ENCODE assay signal across 24 mouse cellular contexts in genomic region chr11:24685545-24686467, GRCm38 (mm10).
DNase-seq lines count a peak whose midpoint lies in the region; ATAC-seq and TF ChIP-seq lines count a peak whose summit lies in the region.
"Had no signal": no experiment of that assay in that cellular context is flagged by ENCODE, and none has a peak within 500 bp of the region (broad histone marks: within the 10 kb centered on the region; RNA-seq: fewer than 3 reads in every experiment).

No protein-coding gene starts in this region.

- H3K9me3 ChIP-seq in forebrain, postnatal 0 days (ENCODE audit: low read length): no peaks in the 10 kb centered on the region
- no peaks in the 10 kb centered on the region for H3K9me3 ChIP-seq in forebrain, embryonic 15.5 days
- H3K9me3 ChIP-seq in limb, embryonic 12.5 days: no peaks in the 10 kb centered on the region
- no peaks in the 10 kb centered on the region for H3K9me3 ChIP-seq in midbrain, embryonic 16.5 days (replicated peaks; ENCODE audit: control insufficient read depth, low read length, poor library complexity, severe bottlenecking)
- H3K9me3 ChIP-seq: heart, embryonic 15.5 days; kidney, embryonic 15.5 days; liver, embryonic 13.5 days; lung, embryonic 15.5 days; midbrain, embryonic 13.5 days had no signal

- WGBS in forebrain, postnatal 0 days: 40% methylated on average over 16 of the region's 16 CpGs
- 35% methylated on average over 16 of the region's 16 CpGs for WGBS in forebrain, embryonic 15.5 days
- WGBS in limb, embryonic 12.5 days: 29% methylated on average over 16 of the region's 16 CpGs
- WGBS in midbrain, embryonic 16.5 days: 78% methylated on average over 16 of the region's 16 CpGs

- H3K9ac ChIP-seq in forebrain, postnatal 0 days: no peak overlapping the region
- H3K9ac ChIP-seq in forebrain, embryonic 15.5 days (replicated peaks): no peak overlapping the region
- H3K9ac ChIP-seq in limb, embryonic 12.5 days (replicated peaks): no peak overlapping the region
- no peak overlapping the region for H3K9ac ChIP-seq in midbrain, embryonic 16.5 days (ENCODE audit: low read depth, low read length)
- H3K9ac ChIP-seq: heart, embryonic 15.5 days; kidney, embryonic 15.5 days; liver, embryonic 13.5 days; lung, embryonic 15.5 days; midbrain, embryonic 13.5 days had no signal

- no peak overlapping the region for H3K27ac ChIP-seq in forebrain, postnatal 0 days (ENCODE audit: low read depth, low read length)
- no peak overlapping the region for H3K27ac ChIP-seq in forebrain, embryonic 15.5 days (replicated peaks)
- H3K27ac ChIP-seq in limb, embryonic 12.5 days: 0 out of 2 replicates have a peak overlapping the region, but pooled peaks have one; percentile 5
- no peak overlapping the region for H3K27ac ChIP-seq in midbrain, embryonic 16.5 days (ENCODE audit: low read length)
- H3K27ac ChIP-seq: gastrocnemius, adult 2 months; heart, embryonic 15.5 days; kidney, embryonic 15.5 days; liver, embryonic 13.5 days; lung, embryonic 15.5 days; macrophage; midbrain, embryonic 13.5 days had no signal

- 0 out of 2 replicates have a peak, but pooled peaks have one; percentile 29 for ATAC-seq in forebrain, postnatal 0 days
- ATAC-seq in forebrain, embryonic 15.5 days (replicated peaks): no peak
- peak; percentile 39 for ATAC-seq in limb, embryonic 12.5 days (ENCODE audit: insufficient number of reproducible peaks, insufficient read depth, low FRiP score, low TSS enrichment, low read depth)
- no peak for ATAC-seq in midbrain, embryonic 16.5 days
- ATAC-seq: activated CD4-positive, CD25-positive, alpha-beta regulatory T cell, adult 4 months; forebrain, embryonic 16.5 days; inflammation-experienced regulatory T-cells, adult 6 months; midbrain, embryonic 13.5 days; Patski had no signal

- no peak for DNase-seq in forebrain, postnatal 0 days
- DNase-seq in retina, postnatal 1 day: peak; percentile 43
- no peak for DNase-seq in retina, embryonic 14.5 days (ENCODE audit: low spot score)
- no peak for DNase-seq in testis, postnatal 14 days (ENCODE audit: low spot score)
- DNase-seq: adrenal gland, postnatal 14 days; cerebellum, adult 8-10 months; gastrocnemius, adult 2 months; heart, adult 11 months; left cerebral cortex, postnatal 4 days; liver, embryonic 13.5 days; right cerebral cortex, postnatal 4 days; thymus, postnatal 36 days had no signal

- no peaks in the 10 kb centered on the region for H3K27me3 ChIP-seq in forebrain, postnatal 0 days (ENCODE audit: insufficient read depth, low read length)
- H3K27me3 ChIP-seq in forebrain, embryonic 15.5 days: no peaks in the 10 kb centered on the region
- no peaks in the 10 kb centered on the region for H3K27me3 ChIP-seq in limb, embryonic 12.5 days
- no peaks in the 10 kb centered on the region for H3K27me3 ChIP-seq in midbrain, embryonic 16.5 days (ENCODE audit: control insufficient read depth, insufficient read depth, low read depth, low read length)
- H3K27me3 ChIP-seq: heart, embryonic 15.5 days; liver, embryonic 13.5 days; lung, embryonic 15.5 days; midbrain, embryonic 13.5 days had no signal

- H3K4me1 ChIP-seq in forebrain, postnatal 0 days (ENCODE audit: insufficient read depth): no peaks in the 10 kb centered on the region
- no peaks in the 10 kb centered on the region; the same call in 1 of the 2 replicates for H3K4me1 ChIP-seq in forebrain, embryonic 15.5 days
- H3K4me1 ChIP-seq in limb, embryonic 12.5 days (replicated peaks): peaks cover 50% of the 10 kb centered on the region
- H3K4me1 ChIP-seq in midbrain, embryonic 16.5 days (ENCODE audit: control insufficient read depth, insufficient read depth, low read length): no peaks in the 10 kb centered on the region
- H3K4me1 ChIP-seq: heart, embryonic 15.5 days; kidney, embryonic 15.5 days; liver, embryonic 13.5 days; lung, embryonic 15.5 days; midbrain, embryonic 13.5 days had no signal

- TF ChIP-seq CTCF in forebrain, postnatal 0 days (IDR thresholded peaks at IDR 0.05; ENCODE audit: low read depth): no peak

- H3K4me3 ChIP-seq in forebrain, postnatal 0 days (ENCODE audit: low read depth, low read length): no peak overlapping the region
- H3K4me3 ChIP-seq in forebrain, embryonic 15.5 days: no peak overlapping the region
- no peak overlapping the region for H3K4me3 ChIP-seq in limb, embryonic 12.5 days (replicated peaks)
- no peak overlapping the region for H3K4me3 ChIP-seq in midbrain, embryonic 16.5 days (ENCODE audit: low read depth, low read length)
- H3K4me3 ChIP-seq: gastrocnemius, adult 2 months; heart, embryonic 15.5 days; kidney, embryonic 15.5 days; liver, embryonic 13.5 days; lung, embryonic 15.5 days; midbrain, embryonic 13.5 days had no signal

- no peak overlapping the region for H3K4me2 ChIP-seq in forebrain, postnatal 0 days (ENCODE audit: low read depth)
- H3K4me2 ChIP-seq in forebrain, embryonic 15.5 days (replicated peaks): no peak overlapping the region
- no peak overlapping the region for H3K4me2 ChIP-seq in limb, embryonic 12.5 days
- no peak overlapping the region for H3K4me2 ChIP-seq in midbrain, embryonic 16.5 days (ENCODE audit: low read length)
- H3K4me2 ChIP-seq: heart, embryonic 15.5 days; kidney, embryonic 15.5 days; liver, embryonic 13.5 days; lung, embryonic 15.5 days; midbrain, embryonic 13.5 days had no signal

- H3K36me3 ChIP-seq in forebrain, postnatal 0 days (ENCODE audit: insufficient read depth): no peaks in the 10 kb centered on the region
- H3K36me3 ChIP-seq in forebrain, embryonic 15.5 days: no peaks in the 10 kb centered on the region
- H3K36me3 ChIP-seq in limb, embryonic 12.5 days: no peaks in the 10 kb centered on the region
- H3K36me3 ChIP-seq in midbrain, embryonic 16.5 days (ENCODE audit: control insufficient read depth, insufficient read depth, low read length): no peaks in the 10 kb centered on the region
- H3K36me3 ChIP-seq: heart, embryonic 15.5 days; kidney, embryonic 15.5 days; liver, embryonic 13.5 days; lung, embryonic 15.5 days; midbrain, embryonic 13.5 days had no signal

Comparison
In these comparisons a context has a peak if more than half of its experiments do, and no peak if none do; other contexts are left out.
1. ATAC-seq: peak in forebrain, postnatal 0 days (single experiment) and limb, embryonic 12.5 days (single experiment); none in forebrain, embryonic 15.5 days (single experiment) and midbrain, embryonic 16.5 days (single experiment).